Mouse (Mus musculus): ENCODE measurements around the gene Lce1c. TPM values are rescaled to one million over a fixed set of nuclear protein-coding genes. Genes with fewer than 3 reads are reported as not detected.
"Not testable (repeated sequence)": the region's sequence is repeated elsewhere in the genome, so short reads cannot be mapped to it uniquely, and the experiment has no call there.

Gene Lce1c
- not detected in 2 replicates for polyA plus RNA-seq (2016; fragmentation: Nextera tagmentation; extraction: Ambion mirVana)

- Histone ChIP-seq H3K4me3 (no peak within 1 kb of the TSS), H3K4me1 (no peaks in the 10 kb centered on the region), H3K27ac (no peak within 1 kb of the TSS), H3K36me3 (no peaks in the 10 kb centered on the region), H3K4me2 (replicated peaks) (no peak within 1 kb of the TSS), H3K9ac (no peak within 1 kb of the TSS), H3K27me3 (replicated peaks) (no peaks in the 10 kb centered on the region), H3K9me3 (no peaks in the 10 kb centered on the region)
- WGBS = 91% methylated on average over 4 of the region's 4 CpGs
- no peak for ATAC-seq (ENCODE audit: low FRiP score, low read depth)
Measured at GRCm38 (mm10) chr3:92678947-92679346, at the start of gene Lce1c. Gene Lce1c, plus strand, starts transcription at chr3:92679247.

DNA sequence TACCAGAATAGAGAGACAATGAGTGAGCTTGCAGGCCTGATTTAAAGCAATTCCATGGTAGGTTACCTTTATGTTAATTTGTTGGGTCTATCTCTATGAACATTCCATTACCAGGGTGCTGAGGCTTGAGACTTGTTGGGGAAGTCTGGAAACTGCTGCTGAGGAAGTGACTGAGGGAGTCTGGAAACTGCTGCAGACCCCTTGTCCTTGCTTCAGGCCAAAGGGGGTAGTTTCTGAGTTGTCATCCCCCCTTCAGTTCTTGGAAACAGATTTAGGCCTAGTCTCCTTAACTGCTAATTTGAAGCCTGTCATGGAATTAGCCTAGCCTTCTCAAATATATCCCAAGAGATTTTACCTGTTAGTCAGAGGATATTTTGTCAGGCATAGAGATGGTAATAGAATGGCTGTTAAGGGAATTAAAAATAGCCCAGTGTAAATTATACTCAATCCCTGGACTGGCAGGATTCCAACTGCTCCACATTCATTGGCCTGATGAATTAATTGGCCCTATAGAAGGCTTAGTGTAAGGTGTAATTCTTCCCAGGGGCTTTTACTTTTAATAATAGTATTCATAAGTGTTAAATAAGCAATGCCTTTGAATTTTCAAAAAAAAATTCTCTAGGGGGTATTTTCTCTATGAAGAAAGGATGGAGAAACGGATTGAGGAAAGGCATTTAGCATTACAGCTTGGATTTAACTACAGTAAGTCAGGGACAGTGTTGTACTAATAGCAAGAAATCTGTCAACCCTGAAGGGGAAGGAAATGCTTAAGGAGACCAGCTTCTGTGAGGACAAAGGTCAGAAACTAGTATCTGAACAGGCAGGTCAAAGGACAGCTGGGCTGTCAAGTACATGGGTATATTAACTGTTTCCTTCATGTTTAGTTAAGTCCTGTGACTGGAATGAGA is 41.0 kb upstream of the Lce1c start:
- Histone ChIP-seq H3K27me3 (replicated peaks) (no peaks in the 10 kb centered on the region), H3K27ac (no peak overlapping the region), H3K36me3 (no peaks in the 10 kb centered on the region), H3K9ac (no peak overlapping the region), H3K4me2 (replicated peaks) (no peak overlapping the region), H3K4me3 (no peak overlapping the region), H3K4me1 (no peaks in the 10 kb centered on the region), H3K9me3 (no peaks in the 10 kb centered on the region)
- 53% methylated on average over 1 of the region's 1 CpGs for WGBS
- 0 out of 2 replicates have a peak, but pooled peaks have one; percentile 44 for ATAC-seq (ENCODE audit: low FRiP score, low read depth)

- Histone ChIP-seq H3K4me3 (no peak overlapping the region), H3K4me1 (no peaks in the 10 kb centered on the region), H3K9me3 (no peaks in the 10 kb centered on the region), H3K4me2 (replicated peaks) (no peak overlapping the region), H3K27me3 (replicated peaks) (no peaks in the 10 kb centered on the region), H3K36me3 (no peaks in the 10 kb centered on the region), H3K27ac (no peak overlapping the region), H3K9ac (no peak overlapping the region)
- ATAC-seq (ENCODE audit: low FRiP score, low read depth) = no peak
- WGBS = 80% methylated on average over 3 of the region's 3 CpGs
Measured at GRCm38 (mm10) chr3:92638653-92638991, 40.4 kb upstream of the Lce1c start.

GRCm38 (mm10) chr3:92639854-92640253 is 39.2 kb upstream of the Lce1c start:
- H3K4me2 ChIP-seq (replicated peaks) = no peak overlapping the region
- ATAC-seq (ENCODE audit: low FRiP score, low read depth) = no peak
- H3K9ac ChIP-seq = no peak overlapping the region
- H3K27ac ChIP-seq = no peak overlapping the region
- WGBS = 93% methylated on average over 15 of the region's 15 CpGs
- H3K36me3 ChIP-seq = no peaks in the 10 kb centered on the region
- no peaks in the 10 kb centered on the region for H3K9me3 ChIP-seq
- no peaks in the 10 kb centered on the region for H3K4me1 ChIP-seq
- no peaks in the 10 kb centered on the region for H3K27me3 ChIP-seq (replicated peaks)
- H3K4me3 ChIP-seq = no peak overlapping the region

DNA sequence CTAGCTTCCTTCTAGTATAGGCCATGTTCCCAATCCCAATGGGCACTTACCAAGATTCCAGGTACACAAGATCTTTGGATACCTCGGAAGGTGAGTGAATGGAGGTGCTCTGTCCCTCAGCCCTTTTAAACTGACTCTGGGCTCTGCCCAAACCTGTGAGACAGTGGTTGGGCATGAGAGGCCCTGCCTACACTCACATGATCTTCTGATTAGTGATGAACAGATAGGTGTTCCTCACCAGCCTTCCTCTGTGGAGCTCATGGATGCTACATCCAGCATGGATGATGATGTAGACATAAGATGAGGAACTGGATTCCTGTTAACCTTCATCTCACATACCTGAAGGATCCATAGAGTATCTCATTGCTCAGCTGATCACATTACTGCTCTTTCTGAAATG is 30.8 kb upstream of the Lce1c start, which contains the start of gene Lce1a1:
Lce1a1 (minus strand) TSS at position 101 of the 400 bp plus-strand sequence.
- Histone ChIP-seq H3K27ac (no peak within 1 kb of the TSS), H3K4me1 (no peaks in the 10 kb centered on the region), H3K4me3 (no peak within 1 kb of the TSS), H3K4me2 (replicated peaks) (no peak within 1 kb of the TSS), H3K27me3 (replicated peaks) (no peaks in the 10 kb centered on the region), H3K9me3 (no peaks in the 10 kb centered on the region), H3K36me3 (no peaks in the 10 kb centered on the region), H3K9ac (no peak within 1 kb of the TSS)
- 90% methylated on average over 1 of the region's 1 CpGs for WGBS
- ATAC-seq (ENCODE audit: low FRiP score, low read depth) = no peak

- H3K4me2 ChIP-seq (replicated peaks) = no peak within 1 kb of the TSS
- no peaks in the 10 kb centered on the region for H3K9me3 ChIP-seq
- no peaks in the 10 kb centered on the region for H3K27me3 ChIP-seq (replicated peaks)
- no peak for ATAC-seq (ENCODE audit: low FRiP score, low read depth)
- H3K4me3 ChIP-seq = no peak within 1 kb of the TSS
- no peaks in the 10 kb centered on the region for H3K4me1 ChIP-seq
- H3K36me3 ChIP-seq = no peaks in the 10 kb centered on the region
- no peak within 1 kb of the TSS for H3K27ac ChIP-seq
- H3K9ac ChIP-seq = no peak within 1 kb of the TSS
Measured at GRCm38 (mm10) chr3:92656826-92657225, 22.2 kb upstream of the Lce1c start, which contains the start of gene Lce1b. Gene Lce1b, minus strand, starts transcription at chr3:92656926.

DNA sequence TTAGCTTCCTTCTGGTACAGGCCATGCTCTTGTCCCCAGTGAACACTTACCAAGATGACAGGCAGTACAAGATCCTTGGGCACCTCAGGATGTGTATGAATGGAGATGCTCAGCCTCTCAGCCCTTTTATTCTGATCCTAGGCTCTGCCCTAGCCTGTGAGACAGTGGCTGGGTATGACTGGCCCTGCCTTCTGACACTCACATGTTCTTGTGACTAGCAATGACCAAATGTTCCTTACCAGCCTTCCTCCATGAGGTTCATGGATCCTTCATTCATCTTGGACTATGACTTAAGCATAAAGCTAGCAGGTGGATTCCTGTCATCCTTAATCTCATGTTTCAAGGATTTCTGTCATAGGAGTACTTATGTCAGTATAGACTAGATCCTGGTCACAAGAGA is 8.8 kb upstream of the Lce1c start, which contains the start of gene Lce1a2:
Lce1a2 (minus strand) TSS at position 101 of the 400 bp plus-strand sequence.
- no peaks in the 10 kb centered on the region for H3K36me3 ChIP-seq
- no peak within 1 kb of the TSS for H3K9ac ChIP-seq
- H3K27ac ChIP-seq = no peak within 1 kb of the TSS
- no peaks in the 10 kb centered on the region for H3K9me3 ChIP-seq
- no peaks in the 10 kb centered on the region for H3K4me1 ChIP-seq
- H3K4me3 ChIP-seq = no peak within 1 kb of the TSS
- no peak for ATAC-seq (ENCODE audit: low FRiP score, low read depth)
- no peak within 1 kb of the TSS for H3K4me2 ChIP-seq (replicated peaks)
- H3K27me3 ChIP-seq (replicated peaks) = no peaks in the 10 kb centered on the region

DNA sequence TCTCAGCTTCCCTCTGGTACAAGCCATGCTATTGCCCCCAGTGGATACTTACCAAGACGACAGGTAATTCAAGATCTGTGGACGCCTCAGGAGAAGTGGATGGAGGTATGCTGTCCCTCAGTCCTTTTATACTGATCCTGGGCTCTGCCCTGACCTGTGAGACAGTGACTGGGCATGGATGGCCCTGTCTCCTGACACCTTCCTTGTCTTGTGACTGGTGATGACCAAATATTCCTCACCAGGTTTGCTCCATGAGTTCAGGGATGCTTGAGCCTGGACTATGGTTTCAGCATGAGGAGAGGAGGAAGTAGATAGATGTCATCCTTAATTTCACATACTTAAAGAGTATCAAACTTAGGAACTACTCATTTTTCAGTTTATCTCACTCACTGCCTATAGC is 8.1 kb downstream of the Lce1c start, which contains the start of gene Lce1d:
Lce1d (minus strand) TSS at position 101 of the 400 bp plus-strand sequence.
- Histone ChIP-seq H3K9ac (no peak within 1 kb of the TSS), H3K4me1 (no peaks in the 10 kb centered on the region), H3K4me3 (no peak within 1 kb of the TSS), H3K4me2 (replicated peaks) (no peak within 1 kb of the TSS), H3K27ac (no peak within 1 kb of the TSS), H3K27me3 (replicated peaks) (no peaks in the 10 kb centered on the region), H3K36me3 (no peaks in the 10 kb centered on the region), H3K9me3 (no peaks in the 10 kb centered on the region)
- no peak for ATAC-seq (ENCODE audit: low FRiP score, low read depth)
- 62% methylated on average over 2 of the region's 2 CpGs for WGBS

DNA sequence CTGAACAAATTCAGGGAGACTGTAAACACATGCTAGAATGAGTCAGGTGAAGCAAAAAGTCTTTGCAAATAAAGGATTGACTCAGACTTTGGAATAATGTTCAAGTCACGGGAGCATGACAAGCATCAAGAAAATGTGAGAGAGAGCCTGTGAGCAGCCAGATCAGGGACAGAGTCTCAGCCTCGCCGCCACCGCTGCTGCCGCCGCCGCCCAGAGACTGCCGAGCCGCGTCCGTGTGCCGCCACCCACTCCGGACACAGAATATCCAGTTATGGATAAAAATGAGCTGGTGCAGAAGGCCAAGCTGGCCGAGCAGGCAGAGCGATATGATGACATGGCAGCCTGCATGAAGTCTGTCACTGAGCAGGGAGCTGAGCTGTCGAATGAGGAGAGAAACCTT is 10.1 kb downstream of the Lce1c start:
- 84% methylated on average over 16 of the region's 16 CpGs for whole genome bisulfite sequencing
- H3K9me3 ChIP-seq; H3K36me3 ChIP-seq; H3K27me3 ChIP-seq (replicated peaks); ATAC-seq (ENCODE audit: low FRiP score, low read depth); H3K9ac ChIP-seq; H3K4me3 ChIP-seq; H3K4me2 ChIP-seq (replicated peaks); H3K4me1 ChIP-seq; H3K27ac ChIP-seq: not testable (repeated sequence)

DNA sequence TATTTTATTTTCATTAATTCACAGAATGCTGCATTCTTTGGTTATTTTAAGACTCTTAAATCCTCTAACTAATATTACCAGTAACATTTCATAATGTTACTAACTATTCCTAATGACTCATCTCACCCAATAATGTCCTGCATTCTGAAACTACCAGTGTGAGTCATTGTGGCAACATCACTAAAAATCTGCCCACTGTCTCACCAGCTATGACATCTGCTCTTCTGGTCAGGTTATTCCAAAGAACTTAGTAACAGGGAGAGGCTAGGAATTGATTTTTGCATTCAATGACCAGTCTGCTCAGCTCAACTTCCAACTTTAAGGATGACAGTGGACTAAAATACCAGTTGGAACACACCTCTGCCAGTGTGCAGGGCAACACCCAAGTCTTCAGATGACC is 12.6 kb downstream of the Lce1c start:
- Histone ChIP-seq H3K27ac (no peak overlapping the region), H3K36me3 (no peaks in the 10 kb centered on the region), H3K9ac (no peak overlapping the region), H3K4me3 (no peak overlapping the region), H3K9me3 (no peaks in the 10 kb centered on the region), H3K4me1 (no peaks in the 10 kb centered on the region), H3K4me2 (replicated peaks) (no peak overlapping the region), H3K27me3 (replicated peaks) (no peaks in the 10 kb centered on the region)
- no peak for ATAC-seq (ENCODE audit: low FRiP score, low read depth)

GRCm38 (mm10) chr3:92694613-92695012 is 15.6 kb downstream of the Lce1c start:
- Histone ChIP-seq H3K27ac (no peak overlapping the region), H3K36me3 (no peaks in the 10 kb centered on the region), H3K9ac (no peak overlapping the region), H3K4me2 (replicated peaks) (no peak overlapping the region), H3K27me3 (replicated peaks) (no peaks in the 10 kb centered on the region), H3K9me3 (no peaks in the 10 kb centered on the region), H3K4me1 (no peaks in the 10 kb centered on the region), H3K4me3 (no peak overlapping the region)
- 17% methylated on average over 1 of the region's 1 CpGs for WGBS
- no peak for ATAC-seq (ENCODE audit: low FRiP score, low read depth)

DNA sequence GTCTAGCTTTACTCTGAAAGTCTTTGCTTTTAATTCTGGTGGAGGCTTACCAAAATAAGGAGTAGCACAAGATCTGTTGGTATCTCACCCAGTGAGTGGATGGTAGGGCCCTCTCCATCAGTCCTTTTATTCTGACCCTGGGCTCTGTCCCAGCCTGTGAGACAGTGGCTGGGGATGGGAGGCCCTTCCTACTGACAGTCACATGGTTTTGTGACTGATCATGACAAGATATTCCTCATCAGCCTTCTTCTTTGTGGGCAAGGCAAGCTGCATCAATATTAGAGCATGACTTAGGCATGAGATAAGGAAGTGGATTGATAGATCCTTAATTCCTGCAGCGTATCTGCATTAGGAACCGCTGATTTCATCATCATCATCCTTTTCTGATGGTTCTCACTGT is 29.9 kb downstream of the Lce1c start, which contains the start of gene Lce1e:
Lce1e (minus strand) TSS at position 101 of the 400 bp plus-strand sequence.
- no peak for ATAC-seq (ENCODE audit: low FRiP score, low read depth)
- WGBS = 83% methylated on average over 2 of the region's 2 CpGs

DNA sequence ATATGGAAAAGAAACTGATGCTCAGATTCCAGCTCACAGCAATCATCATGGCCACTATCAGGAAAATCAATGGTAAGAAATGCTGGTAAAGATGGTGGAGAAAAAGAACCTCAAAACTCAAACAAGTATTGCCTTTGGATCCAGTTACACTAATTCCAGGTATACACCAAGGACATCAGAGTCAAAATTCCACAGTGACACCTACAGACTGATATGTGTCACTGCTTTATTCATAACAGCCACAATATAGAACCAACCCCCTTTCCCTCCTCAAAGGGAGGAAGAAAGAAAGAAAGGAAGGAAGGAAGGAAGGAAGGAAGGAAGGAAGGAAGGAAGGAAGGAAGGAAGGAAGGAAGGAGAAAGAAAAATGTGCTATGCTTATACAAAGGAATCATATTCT is 36.1 kb downstream of the Lce1c start:
- Histone ChIP-seq H3K27ac (no peak overlapping the region), H3K27me3 (replicated peaks) (no peaks in the 10 kb centered on the region), H3K4me2 (replicated peaks) (no peak overlapping the region), H3K9me3 (no peaks in the 10 kb centered on the region), H3K4me3 (no peak overlapping the region), H3K36me3 (no peaks in the 10 kb centered on the region), H3K4me1 (no peaks in the 10 kb centered on the region), H3K9ac (no peak overlapping the region)
- ATAC-seq (ENCODE audit: low FRiP score, low read depth) = no peak

More for the DNA sequence above, 29.9 kb downstream of the Lce1c start, which contains the start of gene Lce1e:
- H3K27ac ChIP-seq = no peak within 1 kb of the TSS
- H3K4me2 ChIP-seq (replicated peaks) = no peak within 1 kb of the TSS
- H3K27me3 ChIP-seq (replicated peaks) = no peaks in the 10 kb centered on the region
- no peak within 1 kb of the TSS for H3K4me3 ChIP-seq
- H3K36me3 ChIP-seq = no peaks in the 10 kb centered on the region
- H3K9me3 ChIP-seq = no peaks in the 10 kb centered on the region
- no peak within 1 kb of the TSS for H3K9ac ChIP-seq
- H3K4me1 ChIP-seq = no peaks in the 10 kb centered on the region

All from neural tube, embryonic 12.5 days (tissue).